Comparison of ENCODE assay signal across 7 mouse cellular contexts in genomic region chr7:128461285-128462215, GRCm38 (mm10). TPM values are rescaled to one million over a fixed set of nuclear protein-coding genes. Genes with fewer than 3 reads are reported as not detected.
A peak's percentile ranks its signal among the peaks of the same experiment; 100 is the strongest.
DNase-seq lines count a peak whose midpoint lies in the region; ATAC-seq lines count a peak whose summit lies in the region.

TSS of gene Tial1 (minus strand) at chr7:128461717.

- H3K36me3 ChIP-seq in embryonic facial prominence, embryonic 11.5 days (replicated peaks; ENCODE audit: control insufficient read depth, insufficient read depth, low read depth, low read length): no peaks in the 10 kb centered on the region
- no peaks in the 10 kb centered on the region for H3K36me3 ChIP-seq in limb, embryonic 10.5 days
- no peaks in the 10 kb centered on the region for H3K36me3 ChIP-seq in midbrain, embryonic 13.5 days

- DNase-seq in adrenal gland, postnatal 14 days: peak; percentile 98
- DNase-seq in embryonic facial prominence, embryonic 11.5 days (ENCODE audit: low spot score): peak; percentile 99
- DNase-seq in kidney, adult 11 months: peak; percentile 99
- peak; percentile 96 for DNase-seq in limb, embryonic 10.5 days (ENCODE audit: low spot score)
- DNase-seq in spleen, adult 12 weeks (ENCODE audit: low spot score): peak; percentile 94

- H3K27me3 ChIP-seq in embryonic facial prominence, embryonic 11.5 days (ENCODE audit: control insufficient read depth, insufficient read depth, low read length): no peaks in the 10 kb centered on the region
- no peaks in the 10 kb centered on the region for H3K27me3 ChIP-seq in limb, embryonic 10.5 days (ENCODE audit: low read depth, poor library complexity, severe bottlenecking)
- H3K27me3 ChIP-seq in midbrain, embryonic 13.5 days: no peaks in the 10 kb centered on the region

- no peaks in the 10 kb centered on the region for H3K9me3 ChIP-seq in embryonic facial prominence, embryonic 11.5 days (replicated peaks; ENCODE audit: control insufficient read depth, low read length)
- H3K9me3 ChIP-seq in limb, embryonic 10.5 days (replicated peaks): no peaks in the 10 kb centered on the region
- no peaks in the 10 kb centered on the region for H3K9me3 ChIP-seq in midbrain, embryonic 13.5 days

- H3K9ac ChIP-seq in embryonic facial prominence, embryonic 11.5 days (replicated peaks; ENCODE audit: low read length): peak within 1 kb of the TSS; percentile 95
- peak within 1 kb of the TSS; percentile 86 for H3K9ac ChIP-seq in midbrain, embryonic 13.5 days (replicated peaks)

- peak within 1 kb of the TSS; percentile 70 for H3K4me2 ChIP-seq in embryonic facial prominence, embryonic 11.5 days (ENCODE audit: low read depth, low read length)
- H3K4me2 ChIP-seq in midbrain, embryonic 13.5 days (replicated peaks): peak within 1 kb of the TSS; percentile 88

- peak; percentile 99 for ATAC-seq in embryonic facial prominence, embryonic 11.5 days (replicated peaks; ENCODE audit: insufficient number of reproducible peaks, low FRiP score, low TSS enrichment, low read depth)
- peak; percentile 86 for ATAC-seq in granulocyte monocyte progenitor cell, adult 5-6 weeks (replicated peaks; ENCODE audit: poor library complexity, severe bottlenecking)
- peak; percentile 99 for ATAC-seq in midbrain, embryonic 13.5 days

- no peaks in the 10 kb centered on the region for H3K4me1 ChIP-seq in embryonic facial prominence, embryonic 11.5 days (ENCODE audit: control insufficient read depth, insufficient read depth, low read length)
- peaks cover 15% of the 10 kb centered on the region for H3K4me1 ChIP-seq in limb, embryonic 10.5 days
- peaks cover 27% of the 10 kb centered on the region for H3K4me1 ChIP-seq in midbrain, embryonic 13.5 days (replicated peaks)

- peak within 1 kb of the TSS; percentile 82 for H3K4me3 ChIP-seq in embryonic facial prominence, embryonic 11.5 days (ENCODE audit: low read depth, low read length)
- H3K4me3 ChIP-seq in limb, embryonic 10.5 days: peak within 1 kb of the TSS; percentile 84
- H3K4me3 ChIP-seq in midbrain, embryonic 13.5 days (replicated peaks): peak within 1 kb of the TSS; percentile 81

- H3K27ac ChIP-seq in embryonic facial prominence, embryonic 11.5 days (replicated peaks; ENCODE audit: low read depth, low read length): peak within 1 kb of the TSS; percentile 84
- peak within 1 kb of the TSS; percentile 97 for H3K27ac ChIP-seq in limb, embryonic 10.5 days
- peak within 1 kb of the TSS; percentile 92 for H3K27ac ChIP-seq in midbrain, embryonic 13.5 days

- under 1% methylated on average over 69 of the region's 69 CpGs for WGBS in embryonic facial prominence, embryonic 11.5 days
- under 1% methylated on average over 69 of the region's 69 CpGs for WGBS in limb, embryonic 10.5 days
- WGBS in midbrain, embryonic 13.5 days: under 1% methylated on average over 69 of the region's 69 CpGs

RNA-seq across cellular contexts. Expression of gene Tial1, which starts in this region (rescaled TPM):
- total RNA-seq in adrenal gland, postnatal 14 days (2021): 92.5 and 95.3 TPM in 2 replicates
- polyA plus RNA-seq in embryonic facial prominence, embryonic 11.5 days (2014; fragmentation: Nextera tagmentation; extraction: Ambion mirVana): 41.6 and 43.0 TPM in 2 replicates
- total RNA-seq in granulocyte monocyte progenitor cell, adult 5-6 weeks (2014; fragmentation: Nextera tagmentation): 157 TPM in 2 replicates
- 66.7 and 68.0 TPM in 2 replicates for total RNA-seq in granulocyte monocyte progenitor cell, adult 5-6 weeks (2017)
- 24.2 and 24.9 TPM in 2 replicates for polyA plus RNA-seq in limb, embryonic 10.5 days (2016; fragmentation: Nextera tagmentation; extraction: Ambion mirVana)
- 37.3 and 40.1 TPM in 2 replicates for polyA plus RNA-seq in midbrain, embryonic 13.5 days (2015; fragmentation: Nextera tagmentation; extraction: Ambion mirVana)

Comparison
In these comparisons a context has a peak if more than half of its experiments do, and no peak if none do; other contexts are left out.
1. Peak in every context shown above with its lines: DNase-seq, ATAC-seq, H3K4me3 ChIP-seq and H3K27ac ChIP-seq.